Mouse (Mus musculus): Measurements from ENCODE around the gene Sntb2.

Sntb2 gene

DNA sequence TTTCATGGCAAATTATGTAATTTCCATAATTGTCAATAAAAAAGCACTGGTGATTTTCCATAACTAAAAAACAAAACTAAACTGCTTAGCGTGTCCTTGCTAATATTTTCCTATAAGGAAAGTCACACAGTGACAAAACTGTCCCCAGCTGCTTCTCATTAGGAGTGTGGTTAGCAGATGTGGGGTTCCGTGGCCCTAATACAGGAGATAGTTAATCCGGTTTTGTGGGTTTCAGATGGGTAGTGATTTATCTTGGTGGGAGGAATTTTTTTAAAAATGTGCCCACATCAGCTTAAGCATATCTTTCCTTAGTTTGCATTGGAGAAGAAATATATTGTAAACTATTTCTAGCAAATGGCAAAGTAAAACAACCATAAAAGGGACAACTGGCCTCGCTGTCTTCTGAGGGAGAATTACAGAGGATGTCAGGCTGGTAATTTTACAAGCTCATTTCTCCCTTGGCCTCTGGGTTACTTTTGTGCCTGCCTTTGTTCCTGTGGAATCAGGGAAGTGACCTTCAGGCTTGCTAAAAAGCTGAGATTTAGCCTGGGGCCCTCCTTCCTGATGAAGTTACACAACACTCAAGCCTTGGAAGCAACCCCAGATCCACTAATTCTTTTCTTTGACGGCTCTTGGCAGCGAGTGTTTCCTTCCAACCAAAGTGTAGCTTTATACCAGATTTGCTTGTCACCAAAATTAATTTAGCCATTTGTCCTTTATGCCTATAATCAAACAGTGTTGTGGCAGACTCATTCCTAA is 6.2 kb upstream of the Sntb2 start:
- DNase-seq (ENCODE audit: inconsistent age in 2 of 2, low spot score in 1 of 2), result peak; percentile 85 to 96

DNA sequence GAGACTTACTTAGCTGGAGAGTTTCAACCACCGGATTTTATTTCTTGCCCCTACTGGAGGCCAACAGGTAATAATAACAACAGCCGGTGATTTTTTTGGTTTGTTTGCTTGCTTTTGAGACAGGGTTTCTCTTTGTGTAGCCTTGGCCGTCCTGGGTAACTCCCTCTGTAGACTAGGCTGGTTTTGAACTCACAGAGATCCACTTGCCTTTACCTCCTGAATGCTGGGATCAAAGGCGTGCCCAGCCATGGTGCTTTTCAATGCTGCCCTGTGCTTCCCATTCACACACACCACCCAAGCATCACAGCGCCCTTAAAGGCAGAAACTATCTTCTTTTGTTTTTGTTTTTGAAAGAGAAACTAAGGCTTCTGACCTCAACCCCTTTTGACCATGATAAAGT is 5.6 kb upstream of the Sntb2 start:
- no peak for DNase-seq (ENCODE audit: inconsistent age in 2 of 2, low spot score in 1 of 2)

DNA sequence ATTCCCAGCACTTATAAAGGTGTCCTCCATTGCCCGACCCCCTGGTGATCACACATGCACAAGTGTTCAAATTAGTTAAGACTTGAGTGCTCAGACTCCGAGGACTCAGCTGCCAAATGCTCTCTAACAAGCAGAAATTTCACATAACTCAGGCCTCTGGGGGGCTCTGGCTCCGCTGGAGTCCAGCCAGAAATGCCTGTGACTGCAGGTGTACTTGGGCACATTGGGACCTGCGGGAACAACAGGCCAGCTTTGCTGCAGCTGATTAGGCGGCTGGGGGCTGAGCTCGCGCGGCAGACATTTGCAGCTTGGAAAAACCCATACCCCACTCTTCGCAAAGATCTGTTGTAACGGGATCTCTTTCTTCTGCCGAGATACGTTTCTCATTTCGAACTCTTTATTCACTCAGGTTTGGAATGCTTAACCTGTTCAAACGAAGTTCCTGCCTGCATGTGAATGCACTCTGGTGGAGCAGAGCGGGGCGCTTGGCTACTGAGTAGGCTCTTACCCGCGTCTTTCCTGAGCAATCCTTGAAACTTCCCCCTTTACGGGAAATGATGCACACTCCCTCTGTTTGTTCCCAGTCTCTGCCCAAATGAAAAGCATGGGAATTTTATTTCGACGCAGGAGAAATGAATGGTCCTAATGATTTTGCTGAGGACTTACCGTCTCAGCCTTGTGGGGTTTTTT is 3.0 kb upstream of the Sntb2 start:
- DNase-seq (ENCODE audit: inconsistent age in 2 of 2, low spot score in 1 of 2), result peak; percentile 50 to 73

DNA sequence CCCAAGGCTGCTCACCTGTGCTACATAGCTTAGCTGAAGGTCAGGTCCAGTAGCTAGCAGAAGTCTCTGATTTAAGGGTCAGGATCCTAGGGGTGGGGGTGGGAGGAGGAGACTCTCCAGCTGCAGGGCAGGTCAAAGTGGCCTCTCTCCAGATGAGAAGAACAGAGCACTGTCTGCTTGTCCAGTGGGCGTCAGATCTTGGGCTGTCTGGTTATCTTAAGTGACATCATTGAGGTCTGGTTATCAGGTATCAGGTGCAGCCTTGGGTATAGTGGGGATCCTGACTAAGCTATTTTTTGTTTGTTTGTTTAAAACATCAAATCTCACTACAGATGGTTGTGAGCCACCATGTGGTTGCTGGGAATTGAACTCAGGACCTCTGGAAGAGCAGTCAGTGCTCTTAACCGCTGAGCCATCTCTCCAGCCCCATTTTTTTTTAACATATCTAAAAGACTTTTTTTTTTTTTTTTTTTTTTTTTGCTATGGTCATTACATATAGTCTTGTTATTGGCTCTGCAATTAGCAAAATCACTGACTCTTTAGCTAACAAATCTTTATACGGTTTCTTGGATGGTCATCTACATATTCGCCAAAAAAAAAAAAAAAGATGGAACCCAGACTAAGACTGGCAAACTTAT is 1.9 kb upstream of the Sntb2 start:
- no peak for DNase-seq (ENCODE audit: inconsistent age in 2 of 2, low spot score in 1 of 2)

DNA sequence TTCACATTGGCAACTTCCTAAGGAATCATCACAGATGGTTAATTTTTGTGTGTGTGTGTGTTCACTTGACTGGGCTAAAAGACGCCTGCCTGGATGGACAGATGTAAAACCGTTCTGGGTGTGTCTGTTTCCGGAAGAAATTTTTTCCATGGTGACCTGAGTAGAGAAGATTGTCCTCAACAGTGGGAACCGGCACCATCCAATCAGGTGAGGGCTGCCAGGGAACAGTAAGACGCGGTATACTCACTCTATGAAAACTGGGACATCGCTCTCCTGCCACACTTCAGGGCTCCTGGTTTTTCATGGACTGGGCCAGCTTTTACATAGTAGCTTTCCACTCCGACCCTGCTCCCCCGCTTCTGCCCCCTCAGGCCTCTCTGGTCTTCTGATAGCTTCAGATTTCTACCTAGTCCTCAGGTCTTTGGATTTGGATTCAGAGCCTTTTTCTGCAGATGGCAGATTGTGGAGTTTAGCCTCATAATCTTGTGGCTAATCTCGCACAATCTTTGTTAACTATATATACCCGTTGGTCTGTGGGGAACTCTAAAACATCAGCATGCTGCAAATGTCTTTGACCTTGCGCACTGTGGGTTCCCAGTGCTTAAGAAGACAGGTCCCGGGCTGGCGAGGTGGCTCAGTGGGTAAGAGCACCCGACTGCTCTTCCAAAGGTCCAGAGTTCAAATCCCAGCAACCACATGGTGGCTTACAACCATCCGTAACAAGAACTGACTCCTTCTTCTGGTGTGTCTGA is 1.1 kb upstream of the Sntb2 start:
- DNase-seq (ENCODE audit: inconsistent age in 2 of 2, low spot score in 1 of 2), result no peak

DNA sequence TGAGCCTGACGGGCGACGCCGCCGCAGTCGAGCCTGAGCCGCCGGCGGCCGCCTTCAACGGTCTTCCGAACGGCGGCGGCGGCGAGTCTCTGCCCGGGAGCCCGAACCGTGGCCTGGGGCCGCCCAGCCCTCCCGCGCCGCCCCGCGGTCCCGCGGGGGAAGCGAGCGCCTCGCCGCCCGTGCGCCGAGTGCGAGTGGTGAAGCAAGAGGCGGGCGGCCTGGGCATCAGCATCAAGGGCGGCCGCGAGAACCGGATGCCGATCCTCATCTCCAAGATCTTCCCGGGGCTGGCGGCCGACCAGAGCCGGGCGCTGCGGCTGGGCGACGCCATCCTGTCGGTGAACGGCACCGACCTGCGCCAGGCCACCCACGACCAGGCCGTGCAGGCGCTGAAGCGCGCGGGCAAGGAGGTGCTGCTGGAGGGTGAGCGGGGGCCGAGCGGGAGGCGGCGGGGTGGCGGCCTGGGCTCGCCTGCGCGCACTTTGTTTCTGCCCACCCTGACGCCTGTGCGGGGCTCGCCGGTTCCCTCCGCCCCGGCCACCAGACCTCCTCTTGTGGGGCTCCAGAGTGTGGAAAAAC is 438 bp downstream of the Sntb2 start:
- peak; percentile 74 to 90 for DNase-seq (ENCODE audit: inconsistent age in 2 of 2, low spot score in 1 of 2)

DNA sequence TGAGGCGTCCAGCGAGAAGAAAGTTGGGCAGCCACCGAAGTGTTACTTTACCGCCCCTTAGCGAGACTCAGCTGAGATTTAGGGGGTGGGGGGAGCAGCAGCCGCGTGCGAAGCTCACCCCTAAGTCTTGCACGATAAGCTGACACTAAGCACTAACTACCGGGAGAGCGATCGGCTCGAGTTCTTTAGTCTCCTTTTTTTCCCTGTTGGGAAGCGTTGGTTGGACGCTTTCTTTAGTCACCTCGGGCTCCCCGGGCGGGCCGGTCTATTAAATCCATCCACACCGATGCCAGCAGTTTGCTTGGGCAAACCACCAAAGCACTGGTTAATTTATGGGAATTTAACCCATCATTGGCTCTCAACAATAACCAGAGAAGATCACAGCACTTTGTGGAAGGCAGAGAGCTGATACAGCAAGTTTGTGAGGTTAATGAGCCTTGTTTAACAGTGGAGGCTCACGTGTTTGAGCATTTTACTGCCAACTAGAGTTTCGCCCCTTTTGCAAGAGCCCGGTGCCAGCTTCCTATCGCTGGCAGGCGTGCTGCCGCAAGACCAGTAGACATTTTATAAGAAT is 1.0 kb downstream of the Sntb2 start:
- DNase-seq (ENCODE audit: inconsistent age in 2 of 2, low spot score in 1 of 2), result peak; percentile 56 to 89

DNA sequence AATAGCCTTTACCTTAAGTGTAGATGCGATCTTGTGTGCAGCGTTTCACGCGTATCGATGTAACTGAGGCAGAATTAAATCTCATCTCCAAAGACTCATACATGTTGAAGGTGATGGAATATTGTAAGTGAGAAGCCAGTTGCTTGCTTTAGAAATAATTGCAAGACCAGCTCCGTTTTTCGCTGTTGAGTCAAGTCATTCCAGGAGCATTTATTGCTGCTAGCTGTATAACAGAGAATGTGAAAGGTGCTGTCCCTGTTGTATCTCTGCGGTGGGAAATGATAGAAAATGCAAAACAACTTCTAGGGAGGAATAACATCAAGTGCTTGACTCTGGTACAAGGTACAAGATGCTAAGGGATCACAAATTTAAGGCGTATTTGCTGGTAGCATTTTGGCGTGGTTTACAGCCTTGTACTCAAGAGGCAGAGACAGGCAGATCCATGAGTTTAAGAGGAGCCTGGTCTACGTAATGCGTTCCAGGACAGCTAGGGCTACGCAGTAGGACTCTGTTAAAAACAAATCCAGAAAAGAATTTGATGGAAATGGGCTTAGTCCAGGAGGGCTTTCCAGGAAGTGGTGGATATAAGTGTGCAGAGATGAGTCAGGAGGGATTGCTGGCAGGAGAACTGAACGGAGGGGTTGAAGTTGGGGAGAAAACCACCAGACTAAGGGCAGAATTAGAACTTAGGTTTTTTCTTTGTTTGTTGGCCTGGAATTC is 1.7 kb downstream of the Sntb2 start:
- DNase-seq (ENCODE audit: inconsistent age in 2 of 2, low spot score in 1 of 2), result peak in 1 of 2 experiments; percentile 68

DNA sequence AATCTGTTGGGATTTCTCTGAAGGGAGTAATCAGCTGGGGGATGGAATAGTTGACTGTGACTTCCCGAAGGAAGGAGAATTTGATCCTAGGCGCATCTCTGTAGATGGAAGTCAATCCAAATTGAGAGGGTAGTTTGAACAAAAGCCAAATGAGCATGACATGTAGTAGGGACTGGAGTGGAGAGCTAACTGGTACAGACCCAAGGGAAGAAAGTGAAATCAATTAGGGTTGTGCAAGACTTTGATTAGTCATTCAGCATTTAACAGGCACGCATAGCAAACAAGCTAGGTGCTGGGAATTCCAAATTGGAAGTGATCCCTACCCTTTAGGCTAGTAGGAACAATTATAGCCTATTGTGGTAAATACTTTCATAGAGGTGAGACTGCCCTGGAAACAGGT is 6.3 kb downstream of the Sntb2 start:
- DNase-seq (ENCODE audit: inconsistent age in 2 of 2, low spot score in 1 of 2), result peak; percentile 4 to 73

DNA sequence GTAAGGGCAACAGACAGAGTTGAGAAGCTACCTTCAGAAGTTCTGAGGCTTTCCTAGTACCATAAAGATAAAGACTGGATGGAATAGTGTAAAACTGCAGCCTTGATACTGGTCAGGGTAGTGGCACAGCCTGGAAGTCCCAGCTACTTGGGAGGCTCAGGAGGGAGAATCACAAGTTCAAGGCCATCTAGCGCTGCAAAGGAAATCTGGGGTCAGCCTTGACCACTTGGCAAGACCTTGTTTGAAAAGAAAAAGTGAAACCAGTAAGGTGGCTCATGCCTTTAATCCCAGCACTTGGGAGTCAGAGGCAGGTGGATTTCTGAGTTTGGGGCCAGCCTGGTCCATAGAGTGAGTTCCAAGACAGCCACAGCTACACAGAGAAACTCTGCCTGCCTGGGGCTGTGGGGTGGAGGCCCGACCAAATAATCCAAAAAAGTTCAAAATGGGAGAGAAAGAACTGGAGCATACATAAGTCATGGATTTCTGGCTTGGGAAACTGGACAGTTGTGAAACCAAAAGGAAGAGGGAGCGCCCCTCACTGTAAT is 8.4 kb downstream of the Sntb2 start:
- peak; percentile 54 to 82 for DNase-seq (ENCODE audit: inconsistent age in 2 of 2, low spot score in 1 of 2)

DNA sequence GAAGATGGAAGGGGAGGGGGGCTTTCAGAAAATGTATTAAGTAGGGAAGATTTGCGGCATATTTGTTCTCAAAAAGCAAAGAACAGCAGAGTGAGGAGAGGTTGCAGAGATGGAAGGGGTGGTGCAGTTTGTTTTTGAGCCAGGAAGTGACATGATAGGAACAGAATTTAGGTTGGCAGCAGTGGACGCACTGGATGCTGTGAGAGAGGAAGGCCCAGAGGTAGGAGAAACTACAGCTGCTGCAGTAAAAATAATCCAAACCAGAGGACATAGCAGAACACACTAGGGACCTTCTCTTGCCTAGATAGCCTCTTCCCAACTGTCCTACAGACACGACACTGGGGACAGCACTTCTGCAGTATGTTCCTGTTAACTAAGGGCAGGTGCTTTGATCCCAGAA is 9.2 kb downstream of the Sntb2 start:
- DNase-seq (ENCODE audit: inconsistent age in 2 of 2, low spot score in 1 of 2), result no peak

DNA sequence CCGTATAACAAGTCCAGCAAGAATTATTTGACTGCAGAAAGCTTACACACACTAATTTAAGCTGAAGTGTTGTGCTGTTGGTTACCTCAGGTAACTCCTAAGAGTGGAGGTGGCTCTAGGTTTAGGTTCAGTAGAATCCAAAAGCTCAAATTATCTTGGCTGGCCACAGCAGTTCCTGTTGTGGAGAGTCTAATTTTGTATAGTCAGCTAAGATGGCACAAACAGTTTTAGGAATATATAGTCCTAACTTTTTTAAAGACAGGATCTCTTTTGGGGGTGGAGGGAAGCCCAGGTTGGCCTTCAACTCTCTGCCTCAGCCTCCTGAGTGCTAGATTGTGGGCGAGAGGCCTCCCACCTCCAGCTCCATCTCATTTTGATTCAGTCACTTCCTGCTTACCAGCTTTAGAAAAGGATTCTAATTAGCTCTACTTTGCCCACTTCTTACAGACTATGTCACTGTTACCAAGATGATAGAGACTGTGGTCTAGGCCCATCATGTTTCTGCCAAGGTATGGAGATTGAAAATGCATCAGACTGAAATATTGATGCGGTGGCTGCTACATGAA is 13.2 kb downstream of the Sntb2 start:
- no peak for DNase-seq (ENCODE audit: inconsistent age in 2 of 2, low spot score in 1 of 2)

DNA sequence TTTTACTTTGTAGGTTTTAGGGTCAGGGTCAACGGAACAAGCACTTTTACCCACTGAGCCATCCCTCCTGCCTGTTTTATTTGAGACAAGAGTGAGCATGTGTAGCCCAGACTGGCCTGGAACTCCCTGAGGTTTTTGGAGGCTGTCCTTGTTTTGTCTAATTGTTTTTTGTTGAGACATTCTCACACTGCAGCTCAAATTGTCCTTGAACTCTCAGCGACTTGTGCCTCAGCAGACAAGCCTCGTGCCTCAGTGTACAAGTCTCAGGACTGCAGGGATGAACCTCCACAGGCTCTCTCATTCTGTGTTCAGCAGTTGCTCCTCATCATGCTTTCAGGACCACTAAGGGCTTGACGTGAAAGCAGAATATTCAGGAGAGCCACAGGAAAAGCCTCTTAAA is 16.2 kb downstream of the Sntb2 start:
- peak in 1 of 2 experiments; percentile 68 for DNase-seq (ENCODE audit: inconsistent age in 2 of 2, low spot score in 1 of 2)

DNA sequence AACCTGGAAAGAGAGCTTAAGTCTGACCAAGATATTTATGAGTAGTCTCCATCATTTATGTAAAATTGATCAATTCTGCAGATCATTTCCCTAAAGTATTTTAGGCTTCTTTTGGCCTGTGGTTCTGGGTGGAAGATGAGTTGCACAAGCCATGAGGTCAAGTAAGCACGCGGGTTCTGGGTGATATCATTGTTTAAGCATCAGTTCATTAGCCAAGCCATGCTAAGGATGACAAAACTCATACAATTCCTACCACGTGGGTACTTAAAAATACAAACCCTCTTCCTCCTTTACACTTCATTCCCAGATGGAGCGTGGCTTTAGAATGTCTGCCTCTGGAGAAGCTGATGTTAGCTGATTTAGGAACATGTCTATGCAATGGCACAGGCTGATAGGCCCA is 18.0 kb downstream of the Sntb2 start:
- no peak for DNase-seq (ENCODE audit: inconsistent age in 2 of 2, low spot score in 1 of 2)

DNA sequence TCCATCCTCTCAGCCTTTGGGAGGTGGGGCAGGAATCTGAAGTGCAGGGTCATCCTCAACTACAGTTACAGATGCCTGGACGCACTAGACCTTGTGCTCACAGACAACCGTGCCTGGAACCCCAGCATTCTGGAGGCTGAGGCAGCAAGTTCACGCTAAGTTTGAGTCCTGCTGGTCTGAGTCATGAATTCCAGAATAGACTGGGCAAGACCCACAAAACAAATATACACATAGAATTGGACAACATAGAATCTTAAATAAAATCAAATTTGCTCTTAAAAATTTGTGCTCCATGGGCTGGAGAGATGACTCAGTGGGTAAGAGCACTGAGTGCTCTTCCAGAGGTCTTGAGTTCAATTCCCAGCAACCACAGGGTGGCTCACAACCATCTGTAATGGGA is 21.5 kb downstream of the Sntb2 start:
- DNase-seq (ENCODE audit: inconsistent age in 2 of 2, low spot score in 1 of 2), result no peak

DNA sequence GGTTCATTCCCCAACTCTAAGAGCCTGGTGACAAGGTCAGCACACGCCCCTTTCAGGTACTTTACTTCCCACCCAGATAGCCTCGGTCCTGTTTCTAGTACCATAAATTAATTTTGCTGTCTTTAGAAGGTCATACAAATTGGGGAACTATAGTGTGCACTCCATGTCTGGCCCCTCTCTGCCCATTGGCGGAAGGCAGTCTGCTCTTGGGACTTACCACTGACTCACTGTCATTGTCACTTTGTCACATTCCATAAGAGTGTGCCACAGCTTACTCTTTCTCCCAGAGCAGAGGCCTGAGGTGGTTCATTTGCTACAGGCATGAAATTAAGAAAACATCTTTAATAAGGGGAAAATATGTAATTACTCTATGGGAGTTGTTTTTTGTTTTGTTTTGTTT is 22.7 kb downstream of the Sntb2 start:
- peak in 1 of 2 experiments; percentile 63 for DNase-seq (ENCODE audit: inconsistent age in 2 of 2, low spot score in 1 of 2)

DNA sequence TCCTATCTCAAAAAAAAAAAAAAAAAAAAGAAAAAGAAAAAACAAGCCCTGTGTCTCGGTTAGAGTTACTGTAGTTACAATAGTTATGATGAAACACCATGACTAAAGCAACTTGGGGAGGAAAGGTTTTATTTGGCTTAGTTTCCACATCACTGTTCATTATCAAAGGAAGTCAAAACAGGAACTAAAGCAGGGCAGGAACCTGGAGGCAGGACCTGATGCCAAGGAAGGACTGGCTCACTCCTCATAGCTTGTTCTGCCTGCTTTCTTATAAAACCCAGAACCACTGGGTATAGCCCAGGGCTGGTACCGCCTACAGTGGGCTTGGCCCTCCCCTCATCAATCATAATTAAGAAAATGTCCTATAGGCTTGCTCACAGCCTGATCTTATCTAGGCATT is 24.1 kb downstream of the Sntb2 start:
- no peak for DNase-seq (ENCODE audit: inconsistent age in 2 of 2, low spot score in 1 of 2)

DNA sequence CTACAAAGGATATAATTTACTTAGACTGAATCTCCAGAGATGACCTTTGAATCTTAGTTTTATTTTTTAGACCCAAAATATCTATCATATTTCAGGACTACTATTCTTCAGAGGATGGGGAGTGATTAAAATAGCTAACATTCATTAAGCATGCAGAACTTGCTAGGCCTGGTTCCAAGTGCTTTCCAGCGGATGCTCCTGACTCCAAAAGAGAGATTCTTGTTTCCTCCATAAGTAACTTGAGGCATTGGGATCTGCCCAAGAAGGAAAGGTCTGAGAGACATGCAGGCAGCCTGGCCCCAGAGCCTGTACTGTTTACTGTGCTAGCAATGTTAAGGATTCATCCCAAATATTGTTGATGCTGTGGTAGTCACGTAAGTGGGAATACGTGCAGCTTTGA is 26.8 kb downstream of the Sntb2 start:
- DNase-seq (ENCODE audit: inconsistent age in 2 of 2, low spot score in 1 of 2), result no peak

DNA sequence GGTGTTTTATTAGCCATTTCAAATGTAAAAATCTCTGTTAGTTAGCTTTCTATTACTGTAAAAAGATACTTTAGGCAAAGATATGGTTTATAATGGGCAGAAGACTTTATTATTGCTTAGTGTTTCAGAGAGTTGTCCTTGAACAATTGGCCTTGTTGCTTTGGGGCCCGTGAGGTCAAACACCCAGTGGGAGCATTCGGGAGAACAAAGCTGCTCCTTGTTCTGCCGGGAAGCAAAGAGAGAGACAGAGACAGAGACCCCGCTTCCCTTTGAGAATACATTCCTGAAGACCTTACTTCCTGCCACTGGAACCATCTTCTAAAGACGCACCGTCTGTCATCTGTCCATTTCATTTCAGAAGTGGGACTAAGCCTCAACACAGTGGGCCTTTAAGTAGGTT is 27.8 kb downstream of the Sntb2 start:
- DNase-seq (ENCODE audit: inconsistent age in 2 of 2, low spot score in 1 of 2), result no peak

DNA sequence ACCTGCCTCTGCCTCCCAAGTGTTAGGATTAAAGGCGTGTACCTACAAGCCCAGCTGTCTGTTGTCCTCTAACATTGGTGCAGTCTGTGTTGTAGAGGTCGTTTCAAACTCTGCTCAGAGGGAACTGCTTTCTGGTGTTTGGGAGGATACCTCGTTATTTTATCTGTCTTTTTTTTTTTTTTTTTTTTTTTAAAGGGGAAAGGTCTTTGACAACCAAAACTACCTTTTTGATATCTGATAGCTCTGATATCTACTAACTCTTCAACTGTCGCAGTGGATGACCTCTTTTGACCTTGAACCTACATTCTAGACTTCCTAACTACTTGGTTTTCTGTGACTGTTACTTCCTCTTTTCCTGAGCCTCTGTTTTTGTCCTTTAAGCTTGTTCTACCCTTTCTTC is 29.0 kb downstream of the Sntb2 start:
- DNase-seq (ENCODE audit: inconsistent age in 2 of 2, low spot score in 1 of 2), result no peak

Measured in adrenal gland, adult (tissue).